Mouse (Mus musculus): ENCODE measurements around the gene Gm13289.
"Not testable (repeated sequence)": the region's sequence is repeated elsewhere in the genome, so short reads cannot be mapped to it uniquely, and the experiment has no call there.

DNA sequence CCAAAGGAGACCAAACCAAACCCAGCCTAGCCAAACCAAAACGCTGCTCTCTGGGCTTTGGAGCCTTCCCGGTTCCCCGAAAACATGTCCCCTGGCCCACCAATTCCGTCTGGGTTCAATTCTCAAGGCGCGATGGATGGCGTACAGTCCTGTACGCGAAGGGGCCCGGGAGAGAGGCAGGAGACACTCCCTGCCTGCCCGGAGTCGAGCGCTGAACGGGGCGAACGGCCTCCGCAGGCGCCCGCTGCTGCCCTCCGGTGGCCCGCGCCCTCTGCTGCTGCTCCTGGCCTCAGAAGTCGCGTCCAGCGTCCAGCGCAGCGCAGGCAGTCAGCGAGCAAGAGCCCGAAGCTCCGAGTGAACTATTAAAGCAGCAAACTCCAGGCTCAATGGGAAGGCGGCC lies 5.6 kb downstream of the Gm13289 start:
- TF ChIP-seq CTCF (IDR thresholded peaks at IDR 0.05; ENCODE audit: borderline replicate concordance, insufficient read depth, low read depth, low read length); POLR2A (IDR thresholded peaks at IDR 0.05; ENCODE audit: borderline replicate concordance, insufficient read depth, low read length): not testable (repeated sequence)
